Mouse (Mus musculus) midbrain, embryonic 14.5 days (tissue): ENCODE data around the gene Slc7a1. TPM values are rescaled to one million over a fixed set of nuclear protein-coding genes. Genes with fewer than 3 reads are reported as not detected.

ENCODE experiments used
- ATAC-seq: fragments of 200-750 bp; cut with Nextera tagmentation; 2 replicates; pipeline ENCODE4 v1.8.0; 2017; ENCODE audit warnings: moderate number of reproducible peaks, moderate library complexity; ENCODE audit not compliant: low FRiP score, low TSS enrichment
- DNase-seq: peaks from one replicate; pipeline ENCODE4 v3.0.0-alpha.2; 2015
- H3K27ac ChIP-seq: fragments of 300-500 bp; sonication (generic); replicated peaks from 2 replicates; pipeline ENCODE4 v1.5.1; 2014; ENCODE audit warnings: mild to moderate bottlenecking, low read depth, low read length, moderate library complexity
- H3K27me3 ChIP-seq: fragments of 300-500 bp; sonication (generic); 2 replicates; pipeline ENCODE4 v1.6.1; 2014; ENCODE audit warnings: low read length, control low read depth, mixed read lengths; ENCODE audit not compliant: control insufficient read depth, insufficient read depth
- H3K36me3 ChIP-seq: fragments of 300-500 bp; sonication (generic); 2 replicates; pipeline ENCODE4 v1.6.1; 2014; ENCODE audit warnings: low read length, control low read depth; ENCODE audit not compliant: control insufficient read depth, insufficient read depth
- H3K4me1 ChIP-seq: fragments of 300-500 bp; sonication (generic); 2 replicates; pipeline ENCODE4 v1.6.1; 2014; ENCODE audit warnings: mild to moderate bottlenecking, antibody characterized with exemption, low read length, control low read depth; ENCODE audit not compliant: control insufficient read depth, insufficient read depth
- H3K4me2 ChIP-seq: fragments of 300-500 bp; sonication (generic); 2 replicates; pipeline ENCODE4 v1.6.1; 2014; ENCODE audit warnings: mild to moderate bottlenecking, low read length, moderate library complexity
- H3K4me3 ChIP-seq: fragments of 300-500 bp; sonication (generic); replicated peaks from 2 replicates; pipeline ENCODE4 v1.5.1; 2014; ENCODE audit warnings: low read depth, low read length
- H3K9ac ChIP-seq: fragments of 300-500 bp; sonication (generic); replicated peaks from 2 replicates; pipeline ENCODE4 v1.6.1; 2014; ENCODE audit warnings: mild to moderate bottlenecking, low read length, moderate library complexity
- H3K9me3 ChIP-seq: fragments of 300-500 bp; sonication (generic); 2 replicates; pipeline ENCODE4 v1.6.1; 2016; ENCODE audit warnings: low read length, control low read depth, mixed read lengths; ENCODE audit not compliant: control insufficient read depth
- WGBS: fragments of 180-500 bp; shearing (Covaris S2); extraction: QIAGEN DNeasy Blood & Tissue Kit; methylation state at CpG from one replicate; pipeline ENCODE4 v1.1.7; 2014; 5-methylcytosine and 5-hydroxymethylcytosine counted together
- polyA plus RNA-seq: library from polyadenylated mRNA; unstranded; fragments of >200 nt; fragmentation: Nextera tagmentation; extraction: Ambion mirVana; gene quantifications from 2 replicates; pipeline ENCODE4 v1.2.1, GENCODE M21; 2014

Slc7a1 gene
- polyA plus RNA-seq, 1 experiment from 2014 or later, result 46.8 TPM

- Histone ChIP-seq H3K4me2 (no peak overlapping the region), H3K9me3 (no peaks in the 10 kb centered on the region), H3K27me3 (no peaks in the 10 kb centered on the region), H3K9ac (no peak overlapping the region), H3K36me3 (peaks cover 14% of the 10 kb centered on the region; the same call in 1 of the 2 replicates), H3K27ac (no peak overlapping the region), H3K4me3 (no peak overlapping the region), H3K4me1 (no peaks in the 10 kb centered on the region)
- DNase-seq, result no peak
- no peak for ATAC-seq
- 83% methylated on average over 11 of the region's 11 CpGs for WGBS
Measured at GRCm38 (mm10) chr5:148302968-148303367, 96.7 kb downstream of the Slc7a1 start.

- peak; percentile 26 for DNase-seq
- 87% methylated on average over 7 of the region's 7 CpGs for WGBS
- no peak for ATAC-seq
- Histone ChIP-seq H3K36me3 (peaks cover 12% of the 10 kb centered on the region; the same call in 1 of the 2 replicates), H3K4me2 (no peak overlapping the region), H3K4me3 (no peak overlapping the region), H3K4me1 (no peaks in the 10 kb centered on the region), H3K27me3 (no peaks in the 10 kb centered on the region), H3K27ac (no peak overlapping the region), H3K9me3 (no peaks in the 10 kb centered on the region), H3K9ac (no peak overlapping the region)
Measured at GRCm38 (mm10) chr5:148293346-148293745, 106.4 kb downstream of the Slc7a1 start.

DNA sequence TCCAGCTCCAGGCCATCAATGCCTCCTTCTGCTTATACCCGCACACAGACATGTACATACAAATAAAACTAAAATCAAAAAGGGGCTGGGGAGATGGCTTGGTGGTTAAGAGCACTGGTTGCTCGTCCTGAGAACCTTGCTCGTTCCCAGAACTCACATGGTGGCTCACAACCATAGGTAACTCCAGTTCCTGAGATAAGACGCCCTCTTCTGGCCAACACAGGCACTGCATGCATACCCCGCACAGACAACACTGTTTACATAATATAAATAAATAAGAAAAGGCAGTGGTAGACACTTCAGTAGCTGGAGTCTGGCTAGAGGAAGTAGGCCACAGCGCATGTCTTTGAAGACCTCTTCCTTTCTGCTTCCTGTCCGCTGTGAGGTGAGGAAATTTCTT, 106.8 kb downstream of the Slc7a1 start:
- Histone ChIP-seq H3K9ac (no peak overlapping the region), H3K36me3 (peaks cover 9% of the 10 kb centered on the region; the same call in 1 of the 2 replicates), H3K4me1 (no peaks in the 10 kb centered on the region), H3K27ac (no peak overlapping the region), H3K27me3 (no peaks in the 10 kb centered on the region), H3K9me3 (no peaks in the 10 kb centered on the region), H3K4me3 (no peak overlapping the region), H3K4me2 (no peak overlapping the region)
- ATAC-seq (no peak), DNase-seq (no peak)
- 87% methylated on average over 7 of the region's 7 CpGs for WGBS

GRCm38 (mm10) chr5:148289951-148290350, 109.8 kb downstream of the Slc7a1 start:
- no peaks in the 10 kb centered on the region for H3K9me3 ChIP-seq
- 67% methylated on average over 7 of the region's 7 CpGs for WGBS
- H3K4me2 ChIP-seq, result no peak overlapping the region
- H3K4me1 ChIP-seq, result no peaks in the 10 kb centered on the region
- ATAC-seq, result no peak
- no peaks in the 10 kb centered on the region for H3K27me3 ChIP-seq
- H3K4me3 ChIP-seq, result no peak overlapping the region
- DNase-seq, result no peak
- H3K9ac ChIP-seq, result no peak overlapping the region
- H3K36me3 ChIP-seq, result no peaks in the 10 kb centered on the region
- no peak overlapping the region for H3K27ac ChIP-seq

DNA sequence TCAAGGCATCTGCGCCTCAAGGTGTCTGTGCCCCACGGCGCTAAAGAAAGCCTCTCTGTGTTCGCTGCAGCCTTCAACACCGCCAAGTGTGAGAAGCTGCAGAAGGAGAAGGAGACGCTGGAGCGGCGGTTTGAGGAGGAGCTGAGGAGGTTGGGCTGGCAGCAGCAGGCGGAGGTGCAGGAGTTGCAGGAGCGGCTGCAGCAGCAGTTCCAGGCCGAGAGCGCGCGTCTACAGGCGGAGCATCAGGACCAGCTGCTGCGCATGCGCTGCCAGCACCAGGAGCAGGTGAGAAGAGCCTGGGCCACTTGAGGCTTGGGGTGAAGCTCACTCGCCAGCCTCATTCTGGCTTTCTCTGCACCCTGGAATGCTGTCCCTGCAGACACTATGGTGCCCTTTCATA, 110.9 kb downstream of the Slc7a1 start:
- DNase-seq, result no peak
- Histone ChIP-seq H3K36me3 (no peaks in the 10 kb centered on the region), H3K4me2 (no peak overlapping the region), H3K4me3 (no peak overlapping the region), H3K9me3 (no peaks in the 10 kb centered on the region), H3K27ac (no peak overlapping the region), H3K27me3 (no peaks in the 10 kb centered on the region), H3K4me1 (no peaks in the 10 kb centered on the region), H3K9ac (no peak overlapping the region)
- 84% methylated on average over 18 of the region's 18 CpGs for WGBS
- ATAC-seq, result no peak

DNA sequence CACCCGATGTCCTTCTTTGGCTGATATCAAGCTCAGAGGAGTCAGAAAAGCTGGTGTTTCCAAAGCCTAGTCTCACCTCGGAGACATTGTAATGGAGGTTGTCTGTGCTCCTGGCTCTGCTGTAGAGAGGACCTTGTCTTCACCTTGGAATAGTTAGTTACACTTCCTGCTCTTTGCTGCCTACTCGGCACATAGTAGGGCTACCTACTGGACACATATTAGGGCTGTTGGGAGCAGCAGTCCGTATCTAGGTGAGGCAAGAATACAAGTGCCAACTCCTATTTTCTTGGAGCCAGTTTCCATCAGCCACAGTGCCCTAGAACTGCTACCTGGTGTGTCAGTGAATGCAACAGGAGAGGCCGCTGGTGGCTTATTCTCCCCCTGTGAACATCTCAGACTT, 112.2 kb downstream of the Slc7a1 start:
- no peak overlapping the region for H3K4me3 ChIP-seq
- no peaks in the 10 kb centered on the region for H3K4me1 ChIP-seq
- no peak overlapping the region for H3K4me2 ChIP-seq
- DNase-seq, result no peak
- no peak for ATAC-seq
- no peak overlapping the region for H3K27ac ChIP-seq
- no peaks in the 10 kb centered on the region for H3K36me3 ChIP-seq
- H3K9me3 ChIP-seq, result no peaks in the 10 kb centered on the region
- 94% methylated on average over 5 of the region's 5 CpGs for whole genome bisulfite sequencing
- no peaks in the 10 kb centered on the region for H3K27me3 ChIP-seq
- H3K9ac ChIP-seq, result no peak overlapping the region

DNA sequence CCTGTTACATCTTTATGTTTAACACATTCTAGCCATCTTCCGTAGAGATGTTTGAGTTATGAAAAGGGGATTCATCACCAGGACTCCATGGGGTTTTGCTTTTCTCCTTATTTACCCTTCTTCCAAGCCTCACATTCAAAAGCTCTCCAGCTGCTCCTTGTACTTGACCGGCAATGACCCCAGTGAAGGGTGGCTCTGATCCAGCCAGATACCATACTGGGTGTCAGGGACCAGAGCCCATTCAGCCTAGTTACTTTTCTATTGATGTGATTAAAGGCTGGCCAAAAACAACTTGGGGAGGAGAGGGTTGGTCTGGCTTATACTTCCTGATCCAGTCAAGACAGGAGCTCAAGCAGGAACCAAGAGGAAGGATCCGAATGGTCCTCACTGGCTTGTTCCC, 116.1 kb downstream of the Slc7a1 start:
- Histone ChIP-seq H3K4me2 (no peak overlapping the region), H3K9me3 (no peaks in the 10 kb centered on the region), H3K9ac (no peak overlapping the region), H3K4me3 (no peak overlapping the region), H3K4me1 (no peaks in the 10 kb centered on the region), H3K27me3 (no peaks in the 10 kb centered on the region), H3K36me3 (no peaks in the 10 kb centered on the region), H3K27ac (no peak overlapping the region)
- DNase-seq (no peak), ATAC-seq (no peak)
- WGBS, result 94% methylated on average over 3 of the region's 3 CpGs

- WGBS, result 87% methylated on average over 2 of the region's 2 CpGs
- H3K27ac ChIP-seq, result no peak overlapping the region
Measured at GRCm38 (mm10) chr5:148283177-148283576, 116.5 kb downstream of the Slc7a1 start.

GRCm38 (mm10) chr5:148282631-148283030, 117.1 kb downstream of the Slc7a1 start:
- no peak overlapping the region for H3K4me2 ChIP-seq
- 93% methylated on average over 5 of the region's 5 CpGs for WGBS
- no peaks in the 10 kb centered on the region for H3K4me1 ChIP-seq
- no peaks in the 10 kb centered on the region for H3K27me3 ChIP-seq
- ATAC-seq (no peak), DNase-seq (no peak)
- H3K4me3 ChIP-seq, result no peak overlapping the region
- H3K27ac ChIP-seq, result no peak overlapping the region
- H3K9ac ChIP-seq, result no peak overlapping the region
- 0 out of 2 replicates have a peak, but pooled peaks cover 2% of the 10 kb centered on the region for H3K36me3 ChIP-seq
- H3K9me3 ChIP-seq, result no peaks in the 10 kb centered on the region

More at GRCm38 (mm10) chr5:148283177-148283576, 116.5 kb downstream of the Slc7a1 start:
- DNase-seq, result no peak
- H3K36me3 ChIP-seq, result 0 out of 2 replicates have a peak, but pooled peaks cover 2% of the 10 kb centered on the region
- no peak for ATAC-seq
- H3K4me2 ChIP-seq, result no peak overlapping the region
- H3K9me3 ChIP-seq, result no peaks in the 10 kb centered on the region
- no peaks in the 10 kb centered on the region for H3K4me1 ChIP-seq
- H3K9ac ChIP-seq, result no peak overlapping the region
- no peak overlapping the region for H3K4me3 ChIP-seq
- H3K27me3 ChIP-seq, result no peaks in the 10 kb centered on the region
